Mouse (Mus musculus): ENCODE data around the gene Nfs1.

DNA sequence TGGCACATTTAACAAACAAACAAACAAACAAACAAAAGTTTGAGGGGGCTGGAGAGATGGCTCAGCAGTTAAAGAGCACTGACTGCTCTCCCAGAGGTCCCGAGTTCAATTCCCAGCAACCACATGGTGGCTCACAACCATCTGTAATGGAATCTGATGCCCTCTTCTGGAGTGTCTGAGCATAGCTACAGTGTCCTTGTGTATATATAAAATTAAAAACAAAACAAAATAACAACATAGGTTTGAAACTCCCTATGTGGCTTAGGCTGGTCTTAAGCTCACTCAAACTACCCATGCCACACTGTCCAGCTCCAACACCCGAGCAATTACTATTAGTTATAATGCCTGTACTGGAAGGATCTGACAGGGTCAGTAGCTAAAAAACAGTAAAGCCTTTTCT, 1.2 kb downstream of the Nfs1 start:
- TF ChIP-seq POLR2A (IDR thresholded peaks at IDR 0.05; ENCODE audit: borderline replicate concordance, control insufficient read depth, low read depth, low read length) (no peak), CTCF (IDR thresholded peaks at IDR 0.05; ENCODE audit: control insufficient read depth, insufficient read depth, low read length) (no peak)
